Mouse (Mus musculus) heart, postnatal 0 days (tissue): ENCODE measurements at regions not wholly inside any gene's neighbourhood (a gene's known extent, or its start where the extent isn't known, plus 50 kb on each side); places are given as distances from the start of the nearest gene placed in this dataset.

Experiments
- CTCF ChIP-seq: IDR thresholded peaks from 2 replicates; pipeline ENCODE4 v1.5.1; 2016; ENCODE audit warnings: antibody characterized with exemption, control low read depth, low read depth
- EP300 ChIP-seq: IDR thresholded peaks from 2 replicates; pipeline ENCODE4 v1.6.1; 2016; ENCODE audit warnings: antibody characterized with exemption, low read depth

GRCm38 (mm10) chr6:116998948-116999682, 169.2 kb upstream of the Cxcl12 start:
- TF ChIP-seq CTCF, result no peak
- no peak for TF ChIP-seq EP300
